Mouse (Mus musculus) C2C12 (cell line): ENCODE data around the gene Sec16b.

ENCODE experiments used
- CTCF ChIP-seq: IDR thresholded peaks from one replicate; pipeline ENCODE4 v1.5.1; 2011; ENCODE audit not compliant: control insufficient read depth, insufficient read depth, insufficient read length
- USF1 ChIP-seq: IDR thresholded peaks from one replicate; pipeline ENCODE4 v1.6.1; 2011; ENCODE audit warnings: low read depth, mild to moderate bottlenecking, control low read depth, moderate library complexity

DNA sequence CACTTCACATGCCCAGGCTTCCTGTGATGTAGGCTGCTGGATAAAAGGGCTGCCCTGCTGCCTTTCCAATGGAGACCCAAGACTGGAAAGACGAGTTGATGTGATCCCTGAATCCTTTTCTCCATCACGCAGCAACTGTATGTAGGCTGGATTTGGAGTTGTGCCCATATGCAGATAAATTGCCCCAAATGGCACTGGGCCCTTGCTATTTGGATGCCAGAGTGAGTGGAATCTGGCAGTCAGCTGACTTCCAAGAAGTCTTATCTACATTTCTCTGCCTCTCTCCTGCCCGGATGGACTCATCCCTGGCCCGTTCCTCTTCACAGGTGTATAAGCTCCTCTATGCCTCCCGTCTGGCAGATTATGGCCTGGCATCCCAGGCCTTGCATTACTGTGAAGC is 49.9 kb downstream of the Sec16b start:
- TF ChIP-seq USF1 (no peak), CTCF (no peak)
